Mouse (Mus musculus) megakaryocyte, adult 5-6 weeks (primary cell): ENCODE data around the gene Pkd1. TPM values are rescaled to one million over a fixed set of nuclear protein-coding genes. Genes with fewer than 3 reads are reported as not detected.

Source experiments
- ATAC-seq: 2 replicates; pipeline ENCODE4 v1.8.0; 2016; ENCODE audit warnings: mild to moderate bottlenecking, inconsistent platforms; ENCODE audit not compliant: poor library complexity, severe bottlenecking
- total RNA-seq, 2 experiments: library from RNA; stranded (forward) in 1 of 2; stranded (reverse) in 1 of 2; fragments of 153-499, 151-499 nt in 1 of 2; fragments of 221-1000, 200-1000 nt in 1 of 2; gene quantifications; 2 replicates each; pipeline versions ENCODE4 v1.2.3 to v1.2.4; 2015 to 2017

Gene Pkd1
- total RNA-seq, 2 experiments from 2014 or later = 10.8 to 13.1 TPM

- ATAC-seq = no peak
Observed at GRCm38 (mm10) chr17:24600502-24600901, 50.9 kb downstream of the Pkd1 start.

- peak; percentile 52 for ATAC-seq
Observed at GRCm38 (mm10) chr17:24603961-24604360, 54.3 kb downstream of the Pkd1 start.

GRCm38 (mm10) chr17:24604557-24604956 is 54.9 kb downstream of the Pkd1 start:
- no peak for ATAC-seq

GRCm38 (mm10) chr17:24608370-24608769 is 58.7 kb downstream of the Pkd1 start:
- ATAC-seq = no peak

- peak; percentile 40; the same call in 1 of the 2 replicates for ATAC-seq
Observed at GRCm38 (mm10) chr17:24608874-24609273, 59.2 kb downstream of the Pkd1 start.

- ATAC-seq = peak; percentile 57
Observed at GRCm38 (mm10) chr17:24610711-24611110, 61.1 kb downstream of the Pkd1 start.

- peak; percentile 63 for ATAC-seq
Observed at GRCm38 (mm10) chr17:24617561-24618194, 68.0 kb downstream of the Pkd1 start.

- ATAC-seq = no peak
Observed at GRCm38 (mm10) chr17:24625472-24625871, 75.8 kb downstream of the Pkd1 start.

GRCm38 (mm10) chr17:24628646-24629045 is 79.0 kb downstream of the Pkd1 start:
- ATAC-seq = peak; percentile 58

- ATAC-seq = no peak
Observed at GRCm38 (mm10) chr17:24630072-24630471, 80.4 kb downstream of the Pkd1 start.

- ATAC-seq = peak; percentile 93
Observed at GRCm38 (mm10) chr17:24632167-24632812, 82.7 kb downstream of the Pkd1 start, which contains the start of the genes Tsc2 and Nthl1. Gene Tsc2, minus strand, starts transcription at chr17:24632630. Gene Nthl1, plus strand, starts transcription at chr17:24632680.

GRCm38 (mm10) chr17:24632813-24633449 is 83.3 kb downstream of the Pkd1 start:
- no peak; the same call in 1 of the 2 replicates for ATAC-seq

- ATAC-seq = no peak
Observed at GRCm38 (mm10) chr17:24633831-24634230, 84.2 kb downstream of the Pkd1 start.

- no peak for ATAC-seq
Observed at GRCm38 (mm10) chr17:24635024-24635423, 85.4 kb downstream of the Pkd1 start.

- no peak for ATAC-seq
Observed at GRCm38 (mm10) chr17:24635694-24636093, 86.1 kb downstream of the Pkd1 start.

GRCm38 (mm10) chr17:24636781-24637481 is 87.3 kb downstream of the Pkd1 start:
- ATAC-seq = no peak

GRCm38 (mm10) chr17:24638214-24638613 is 88.6 kb downstream of the Pkd1 start:
- no peak for ATAC-seq

GRCm38 (mm10) chr17:24638840-24639239 is 89.2 kb downstream of the Pkd1 start:
- no peak for ATAC-seq

- no peak for ATAC-seq
Observed at GRCm38 (mm10) chr17:24639571-24639988, 89.9 kb downstream of the Pkd1 start.

- no peak for ATAC-seq
Observed at GRCm38 (mm10) chr17:24640119-24640518, 90.5 kb downstream of the Pkd1 start.

GRCm38 (mm10) chr17:24640581-24640980 is 90.9 kb downstream of the Pkd1 start:
- no peak for ATAC-seq
